Mouse (Mus musculus) intestine, embryonic 14.5 days (tissue): ENCODE data around the gene Fmo6. TPM values are rescaled to one million over a fixed set of nuclear protein-coding genes. Genes with fewer than 3 reads are reported as not detected.

Experiments
- ATAC-seq: fragments of 200-750 bp; cut with Nextera tagmentation; replicated peaks from 2 replicates; pipeline ENCODE4 v1.8.0; 2017; ENCODE audit warnings: low read depth, moderate number of reproducible peaks, moderate TSS enrichment, moderate library complexity; ENCODE audit not compliant: low FRiP score, low TSS enrichment
- DNase-seq: peaks from one replicate; pipeline ENCODE4 v3.0.0-alpha.2; 2018; ENCODE audit warnings: low spot score
- H3K27ac ChIP-seq: fragments of 300-500 bp; sonication (generic); 2 replicates; pipeline ENCODE4 v1.5.1; 2014; ENCODE audit warnings: low read depth, mild to moderate bottlenecking, control low read depth
- H3K27me3 ChIP-seq: fragments of 300-500 bp; sonication (generic); replicated peaks from 2 replicates; pipeline ENCODE4 v1.6.1; 2014; ENCODE audit warnings: low read length, control low read depth; ENCODE audit not compliant: control insufficient read depth, insufficient read depth
- H3K36me3 ChIP-seq: fragments of 300-500 bp; sonication (generic); 2 replicates; pipeline ENCODE4 v1.6.1; 2014; ENCODE audit warnings: low read length, control low read depth; ENCODE audit not compliant: control insufficient read depth, insufficient read depth
- H3K4me1 ChIP-seq: fragments of 300-500 bp; sonication (generic); replicated peaks from 2 replicates; pipeline ENCODE4 v1.6.1; 2014; ENCODE audit warnings: low read length, control low read depth, mixed read lengths; ENCODE audit not compliant: control insufficient read depth, insufficient read depth
- H3K4me2 ChIP-seq: fragments of 300-500 bp; sonication (generic); 2 replicates; pipeline ENCODE4 v1.6.1; 2014; ENCODE audit warnings: low read length
- H3K4me3 ChIP-seq: fragments of 300-500 bp; sonication (generic); 2 replicates; pipeline ENCODE4 v1.5.1; 2014; ENCODE audit warnings: low read depth, low read length, control low read depth, mixed read lengths
- H3K9ac ChIP-seq: fragments of 300-500 bp; sonication (generic); 2 replicates; pipeline ENCODE4 v1.6.1; 2014; ENCODE audit warnings: mild to moderate bottlenecking, low read length
- H3K9me3 ChIP-seq: fragments of 300-500 bp; sonication (generic); 2 replicates; pipeline ENCODE4 v1.6.1; 2016; ENCODE audit warnings: low read length, control low read depth; ENCODE audit not compliant: control insufficient read depth
- WGBS: fragments of 180-500 bp; shearing (Covaris S2); extraction: QIAGEN DNeasy Blood & Tissue Kit; methylation state at CpG from one replicate; pipeline ENCODE4 v1.1.7; 2014; 5-methylcytosine and 5-hydroxymethylcytosine counted together
- polyA plus RNA-seq: library from polyadenylated mRNA; unstranded; fragments of >200 nt; fragmentation: Nextera tagmentation; extraction: Ambion mirVana; gene quantifications from 2 replicates; pipeline ENCODE4 v1.2.1, GENCODE M21; 2014

Fmo6 gene
- polyA plus RNA-seq, 1 experiment from 2014 or later = 0.08 TPM

GRCm38 (mm10) chr1:162946837-162947558, 9.7 kb upstream of the Fmo6 start:
- no peak overlapping the region for H3K4me3 ChIP-seq
- H3K4me1 ChIP-seq = no peaks in the 10 kb centered on the region
- DNase-seq (no peak), ATAC-seq (no peak)
- H3K9ac ChIP-seq = no peak overlapping the region
- no peaks in the 10 kb centered on the region for H3K27me3 ChIP-seq
- H3K36me3 ChIP-seq = no peaks in the 10 kb centered on the region
- H3K9me3 ChIP-seq = no peaks in the 10 kb centered on the region
- H3K4me2 ChIP-seq = no peak overlapping the region
- no peak overlapping the region for H3K27ac ChIP-seq
- 71% methylated on average over 4 of the region's 4 CpGs for WGBS

- Histone ChIP-seq H3K4me3 (no peak overlapping the region), H3K9me3 (no peaks in the 10 kb centered on the region), H3K27ac (no peak overlapping the region), H3K27me3 (no peaks in the 10 kb centered on the region), H3K36me3 (no peaks in the 10 kb centered on the region), H3K9ac (no peak overlapping the region), H3K4me1 (no peaks in the 10 kb centered on the region), H3K4me2 (no peak overlapping the region)
- no peak for DNase-seq
- ATAC-seq = no peak
- WGBS = 63% methylated on average over 6 of the region's 6 CpGs
Observed at GRCm38 (mm10) chr1:162943700-162944099, 6.4 kb upstream of the Fmo6 start.

- no peaks in the 10 kb centered on the region for H3K36me3 ChIP-seq
- no peaks in the 10 kb centered on the region for H3K27me3 ChIP-seq
- H3K9ac ChIP-seq = no peak overlapping the region
- no peak overlapping the region for H3K4me2 ChIP-seq
- no peaks in the 10 kb centered on the region for H3K9me3 ChIP-seq
- H3K4me3 ChIP-seq = no peak overlapping the region
- WGBS = 75% methylated on average over 4 of the region's 4 CpGs
- H3K27ac ChIP-seq = peak overlapping the region; percentile 38
- ATAC-seq (peak; percentile 82), DNase-seq (no peak)
- H3K4me1 ChIP-seq = no peaks in the 10 kb centered on the region
Observed at GRCm38 (mm10) chr1:162938696-162939351, 1.5 kb upstream of the Fmo6 start.

GRCm38 (mm10) chr1:162937970-162938695, 818 bp upstream of the Fmo6 start:
- no peaks in the 10 kb centered on the region for H3K9me3 ChIP-seq
- no peak overlapping the region for H3K9ac ChIP-seq
- no peaks in the 10 kb centered on the region for H3K27me3 ChIP-seq
- peak overlapping the region; percentile 33; the same call in 1 of the 2 replicates for H3K27ac ChIP-seq
- no peak overlapping the region for H3K4me2 ChIP-seq
- ATAC-seq (no peak; the same call in 1 of the 2 replicates), DNase-seq (no peak)
- H3K4me3 ChIP-seq = no peak overlapping the region
- WGBS = 64% methylated on average over 5 of the region's 5 CpGs
- no peaks in the 10 kb centered on the region for H3K4me1 ChIP-seq
- no peaks in the 10 kb centered on the region for H3K36me3 ChIP-seq

GRCm38 (mm10) chr1:162934374-162935012, 2.8 kb downstream of the Fmo6 start:
- WGBS = 76% methylated on average over 4 of the region's 4 CpGs

GRCm38 (mm10) chr1:162932386-162932785, 4.9 kb downstream of the Fmo6 start:
- WGBS = 65% methylated on average over 4 of the region's 4 CpGs
- DNase-seq (no peak), ATAC-seq (no peak)
- Histone ChIP-seq H3K9me3 (no peaks in the 10 kb centered on the region), H3K36me3 (no peaks in the 10 kb centered on the region), H3K27ac (no peak overlapping the region), H3K4me2 (no peak overlapping the region), H3K4me3 (no peak overlapping the region), H3K9ac (no peak overlapping the region), H3K4me1 (no peaks in the 10 kb centered on the region), H3K27me3 (no peaks in the 10 kb centered on the region)

More at GRCm38 (mm10) chr1:162934374-162935012, 2.8 kb downstream of the Fmo6 start:
- Histone ChIP-seq H3K9me3 (no peaks in the 10 kb centered on the region), H3K27me3 (no peaks in the 10 kb centered on the region), H3K27ac (no peak overlapping the region), H3K4me2 (no peak overlapping the region), H3K36me3 (no peaks in the 10 kb centered on the region), H3K9ac (no peak overlapping the region), H3K4me3 (no peak overlapping the region), H3K4me1 (no peaks in the 10 kb centered on the region)
- no peak for DNase-seq
- ATAC-seq = no peak

- H3K27me3 ChIP-seq = no peaks in the 10 kb centered on the region
- no peak overlapping the region for H3K4me3 ChIP-seq
- WGBS = 67% methylated on average over 5 of the region's 5 CpGs
- no peak overlapping the region for H3K9ac ChIP-seq
- ATAC-seq (no peak), DNase-seq (no peak)
- H3K36me3 ChIP-seq = no peaks in the 10 kb centered on the region
- no peaks in the 10 kb centered on the region for H3K9me3 ChIP-seq
- H3K4me2 ChIP-seq = no peak overlapping the region
- H3K4me1 ChIP-seq = no peaks in the 10 kb centered on the region
- no peak overlapping the region for H3K27ac ChIP-seq
Observed at GRCm38 (mm10) chr1:162931880-162932279, 5.4 kb downstream of the Fmo6 start.

GRCm38 (mm10) chr1:162931310-162931875, 5.9 kb downstream of the Fmo6 start:
- Histone ChIP-seq H3K9ac (no peak overlapping the region), H3K27me3 (no peaks in the 10 kb centered on the region), H3K27ac (no peak overlapping the region), H3K4me3 (no peak overlapping the region), H3K9me3 (no peaks in the 10 kb centered on the region), H3K36me3 (no peaks in the 10 kb centered on the region), H3K4me2 (no peak overlapping the region), H3K4me1 (no peaks in the 10 kb centered on the region)
- ATAC-seq (no peak), DNase-seq (no peak)
- WGBS = 60% methylated on average over 4 of the region's 4 CpGs
